Mouse (Mus musculus) CH12.LX (cell line): ENCODE measurements around the gene Eif4g3. TPM values are rescaled to one million over a fixed set of nuclear protein-coding genes. Genes with fewer than 3 reads are reported as not detected.

Experiments used
- DNase-seq: peaks from one replicate; pipeline ENCODE4 v3.0.0-alpha.2; 2013; ENCODE audit errors: extremely low read depth
- H3K27ac ChIP-seq: 2 replicates; pipeline ENCODE4 v1.5.1; 2012; ENCODE audit warnings: low read depth, mild to moderate bottlenecking, control low read depth, moderate library complexity; ENCODE audit not compliant: insufficient read depth
- H3K27me3 ChIP-seq: replicated peaks from 2 replicates; pipeline ENCODE3; 2012; ENCODE audit warnings: inconsistent platforms
- H3K36me3 ChIP-seq, 2 experiments: replicated peaks in 1 of 2; 2 replicates each; pipeline versions ENCODE3 to v1.6.1; 2012; ENCODE audit warnings: inconsistent platforms in 1 of 2, low read length in 1 of 2, mild to moderate bottlenecking in 1 of 2, mixed read lengths in 1 of 2, moderate library complexity in 1 of 2; ENCODE audit not compliant: control insufficient read depth in 1 of 2, insufficient read depth in 1 of 2
- H3K4me1 ChIP-seq, 2 experiments: 2 replicates each; pipeline ENCODE4 v1.6.1; 2012; ENCODE audit warnings: inconsistent platforms in 1 of 2, moderate library complexity in 1 of 2; ENCODE audit not compliant: insufficient read depth in 2 of 2, control insufficient read depth in 1 of 2
- H3K4me2 ChIP-seq: 2 replicates; pipeline ENCODE4 v1.6.1; 2012; ENCODE audit warnings: low read depth, mild to moderate bottlenecking, control low read depth; ENCODE audit not compliant: poor library complexity, insufficient read depth, severe bottlenecking
- H3K4me3 ChIP-seq, 3 experiments: fragments of 150-350 bp in 1 of 3; sonication (generic) in 1 of 3; replicated peaks in 1 of 3; 2 replicates each; pipeline versions ENCODE3 to v1.5.1; 2011 to 2012; ENCODE audit warnings: low read depth in 2 of 3, low read length in 2 of 3, mild to moderate bottlenecking in 2 of 3, moderate library complexity in 2 of 3, control low read depth in 1 of 3, improper control_type of control experiment in 1 of 3, inconsistent platforms in 1 of 3, mixed read lengths in 1 of 3; ENCODE audit not compliant: poor library complexity in 1 of 3
- H3K79me2 ChIP-seq: replicated peaks from 2 replicates; pipeline ENCODE4 v1.6.1; 2012; ENCODE audit warnings: mild to moderate bottlenecking, moderate library complexity; ENCODE audit not compliant: control insufficient read depth, poor library complexity, insufficient read depth, severe bottlenecking; ENCODE audit errors: extremely low read depth
- H3K9ac ChIP-seq: 2 replicates; pipeline ENCODE4 v1.6.1; 2012; ENCODE audit warnings: low read depth, mild to moderate bottlenecking, control low read depth, moderate library complexity; ENCODE audit not compliant: insufficient read depth
- H3K9me3 ChIP-seq: replicated peaks from 2 replicates; pipeline ENCODE3; 2012; ENCODE audit warnings: low read length, inconsistent platforms, mixed read lengths
- CHD1 ChIP-seq: IDR thresholded peaks from 2 replicates; pipeline ENCODE4 v1.6.1; 2012; ENCODE audit warnings: low read depth, low read length, improper control_type of control experiment, inconsistent platforms
- CHD2 ChIP-seq: IDR thresholded peaks from 2 replicates; pipeline ENCODE4 v1.6.1; 2011; ENCODE audit warnings: low read length, improper control_type of control experiment
- CTCF ChIP-seq, 2 experiments: IDR thresholded peaks in 1 of 2; conservative IDR thresholded peaks in 1 of 2; 2 replicates each; pipeline ENCODE4 v1.5.1; 2011 to 2012; ENCODE audit warnings: low read depth in 2 of 2, low read length in 2 of 2, improper control_type of control experiment in 1 of 2, inconsistent platforms in 1 of 2, mild to moderate bottlenecking in 1 of 2, moderate library complexity in 1 of 2
- ETS1 ChIP-seq: conservative IDR thresholded peaks from 2 replicates; pipeline ENCODE4 v1.6.1; 2012; ENCODE audit warnings: low read depth, mild to moderate bottlenecking, inconsistent platforms, low read length, improper control_type of control experiment, moderate library complexity
- IRF4 ChIP-seq: IDR thresholded peaks from 2 replicates; pipeline ENCODE4 v1.6.1; 2014; ENCODE audit warnings: low read depth, mild to moderate bottlenecking, inconsistent platforms, low read length, improper control_type of control experiment
- JUN ChIP-seq: IDR thresholded peaks from 2 replicates; pipeline ENCODE4 v1.6.1; 2011; ENCODE audit warnings: low read depth, mild to moderate bottlenecking, low read length, improper control_type of control experiment, moderate library complexity; ENCODE audit not compliant: insufficient read depth
- KAT2A ChIP-seq: IDR thresholded peaks from 2 replicates; pipeline ENCODE4 v1.6.1; 2012; ENCODE audit warnings: low read length, improper control_type of control experiment, inconsistent platforms; ENCODE audit not compliant: insufficient replicate concordance
- MEF2A ChIP-seq: IDR thresholded peaks from 2 replicates; pipeline ENCODE4 v1.6.1; 2014; ENCODE audit warnings: low read depth, mild to moderate bottlenecking, inconsistent platforms, low read length, improper control_type of control experiment, borderline replicate concordance
- MYC ChIP-seq: IDR thresholded peaks from 2 replicates; pipeline ENCODE4 v1.6.1; 2011; ENCODE audit warnings: low read depth, mild to moderate bottlenecking, improper control_type of control experiment, low read length
- NELFE ChIP-seq: IDR thresholded peaks from 2 replicates; pipeline ENCODE4 v1.6.1; 2011; ENCODE audit warnings: low read depth, low read length, improper control_type of control experiment
- NRF1 ChIP-seq: IDR thresholded peaks from 2 replicates; pipeline ENCODE4 v1.6.1; 2014; ENCODE audit warnings: low read depth, mild to moderate bottlenecking, inconsistent platforms, low read length, improper control_type of control experiment, moderate library complexity
- POLR2AphosphoS2 ChIP-seq: IDR thresholded peaks from 2 replicates; pipeline ENCODE4 v1.6.1; 2011; ENCODE audit warnings: low read depth, low read length, improper control_type of control experiment
- RCOR1 ChIP-seq: conservative IDR thresholded peaks from 2 replicates; pipeline ENCODE4 v1.6.1; 2012; ENCODE audit warnings: low read depth, mild to moderate bottlenecking, inconsistent platforms, low read length, improper control_type of control experiment
- SIN3A ChIP-seq: IDR thresholded peaks from 2 replicates; pipeline ENCODE4 v1.6.1; 2012; ENCODE audit warnings: low read length, improper control_type of control experiment, inconsistent platforms
- SMC3 ChIP-seq: IDR thresholded peaks from 2 replicates; pipeline ENCODE4 v1.6.1; 2011; ENCODE audit warnings: low read depth, low read length, improper control_type of control experiment
- TCF12 ChIP-seq: IDR thresholded peaks from 2 replicates; pipeline ENCODE4 v1.6.1; 2014; ENCODE audit warnings: low read depth, mild to moderate bottlenecking, inconsistent platforms, low read length, improper control_type of control experiment
- UBTF ChIP-seq: IDR thresholded peaks from 2 replicates; pipeline ENCODE4 v1.6.1; 2012; ENCODE audit warnings: low read depth, mild to moderate bottlenecking, inconsistent platforms, low read length, improper control_type of control experiment, moderate library complexity
- ZC3H11A ChIP-seq: IDR thresholded peaks from 2 replicates; pipeline ENCODE4 v1.6.1; 2012; ENCODE audit warnings: low read depth, mild to moderate bottlenecking, inconsistent platforms, low read length, improper control_type of control experiment
- ZKSCAN1 ChIP-seq: IDR thresholded peaks from 2 replicates; pipeline ENCODE4 v1.6.1; 2012; ENCODE audit warnings: low read depth, inconsistent platforms, low read length, improper control_type of control experiment, borderline replicate concordance
- ZMIZ1 ChIP-seq: IDR thresholded peaks from 2 replicates; pipeline ENCODE4 v1.6.1; 2012; ENCODE audit warnings: low read depth, mild to moderate bottlenecking, inconsistent platforms, low read length, improper control_type of control experiment
- dilution Hi-C: fragments of 300-500 bp; cut with MboI; formaldehyde crosslinking; loops from 2 replicates; pipeline ENCODE4 v1.14.3; 2020; ENCODE audit warnings: low sequenced_read_pairs; ENCODE audit not compliant: extremely low pct_unique_long_range_greater_than_20kb, extremely low pct_ligation_motif_present
- in situ Hi-C: fragments of 300-500 bp; cut with MboI; formaldehyde crosslinking; loops from 3 replicates; pipeline ENCODE4 v1.14.3; 2019; ENCODE audit warnings: low sequenced_read_pairs, low pct_ligation_motif_present, low pct_unique_long_range_greater_than_20kb, mixed read lengths
- polyA plus RNA-seq: library from polyadenylated mRNA; unstranded; fragments of >175 nt; gene quantifications from 2 replicates; pipeline ENCODE4 v1.2.1, GENCODE M21; 2012; ENCODE audit warnings: low read depth; ENCODE audit not compliant: insufficient read length
- total RNA-seq, 2 experiments: library from RNA; depleted of rRNA; stranded (reverse); fragments of 300-350 nt in 1 of 2; fragments of >200 nt in 1 of 2; gene quantifications; 2 replicates each; pipeline ENCODE4 v1.2.3; 2012 to 2014

The Eif4g3 gene
- total and polyA plus RNA-seq, 3 experiments: 10.8 to 47.2 (median 24.0) TPM

DNA sequence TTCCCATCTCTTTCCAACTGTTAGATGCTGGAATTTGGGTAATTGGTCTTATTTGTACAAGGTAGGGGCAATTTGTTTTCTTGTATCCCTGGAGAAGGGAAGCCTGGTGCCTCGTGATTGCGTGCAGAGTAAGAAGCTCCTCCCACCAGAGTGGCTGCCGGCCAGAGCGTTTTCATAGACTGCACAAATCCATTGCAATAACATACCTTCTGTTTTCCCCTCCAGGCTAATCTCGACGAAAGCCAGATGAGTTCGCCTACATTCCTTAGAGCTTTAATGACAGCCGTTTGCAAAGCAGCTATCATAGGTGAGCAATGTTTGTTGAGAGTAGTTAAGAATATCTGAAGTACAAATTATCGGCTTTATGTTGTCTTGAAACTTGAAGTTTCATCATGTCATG lies 208.9 kb downstream of the Eif4g3 start:
- Histone ChIP-seq H3K4me3 (no peak overlapping the region), H3K27me3 (no peaks in the 10 kb centered on the region), H3K4me2 (no peak overlapping the region), H3K9ac (no peak overlapping the region), H3K36me3 (peaks cover 60 to 88% of the 10 kb centered on the region in 2 experiments), H3K27ac (no peak overlapping the region), H3K79me2 (no peaks in the 10 kb centered on the region), H3K9me3 (no peaks in the 10 kb centered on the region), H3K4me1 (peaks cover 0 to 2% of the 10 kb centered on the region in 2 experiments; a peak in 1 of 4 replicates)
- DNase-seq: no peak
- in situ Hi-C loops: no loop called here
- dilution Hi-C loops: no loop called here
- no peak for TF ChIP-seq ETS1
- TF ChIP-seq ZC3H11A: no peak
- no peak for TF ChIP-seq ZKSCAN1
- no peak for TF ChIP-seq SIN3A
- no peak for TF ChIP-seq JUN
- no peak for TF ChIP-seq ZMIZ1
- TF ChIP-seq MEF2A: no peak
- TF ChIP-seq NRF1: no peak
- TF ChIP-seq UBTF: no peak
- no peak for TF ChIP-seq IRF4
- TF ChIP-seq RCOR1: no peak
- TF ChIP-seq SMC3: no peak
- no peak for TF ChIP-seq POLR2AphosphoS2

DNA sequence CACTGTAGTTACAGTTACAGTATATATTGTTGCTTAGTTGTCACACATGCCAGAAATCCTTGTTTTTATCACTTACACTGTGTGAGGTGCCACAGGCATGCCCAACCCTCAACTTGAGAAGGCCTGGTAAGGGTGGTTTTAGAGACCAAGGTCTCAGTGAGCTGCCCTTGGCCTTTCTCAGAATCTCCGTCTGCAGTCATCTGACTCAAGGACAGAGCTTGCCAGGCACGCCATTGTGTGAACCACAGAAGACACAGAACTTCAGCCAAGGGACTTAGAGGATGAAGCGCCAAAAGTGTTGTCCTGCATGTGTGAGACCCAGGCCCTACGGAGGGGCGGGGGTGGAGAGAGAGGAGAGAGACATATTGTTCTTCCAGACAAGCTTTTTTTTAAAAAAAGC lies 217.3 kb downstream of the Eif4g3 start:
- H3K9me3 ChIP-seq: no peaks in the 10 kb centered on the region
- in situ Hi-C loops (no loop called here), dilution Hi-C loops (no loop called here)
- H3K27ac ChIP-seq: no peak overlapping the region
- H3K79me2 ChIP-seq: no peaks in the 10 kb centered on the region
- H3K27me3 ChIP-seq: no peaks in the 10 kb centered on the region
- H3K9ac ChIP-seq: no peak overlapping the region
- no peak overlapping the region for H3K4me2 ChIP-seq
- no peaks in the 10 kb centered on the region for H3K4me1 ChIP-seq
- no peak overlapping the region for H3K4me3 ChIP-seq
- TF ChIP-seq TCF12 (no peak), SIN3A (no peak), CHD1 (no peak), CHD2 (no peak), MYC (no peak), CTCF (conservative IDR thresholded peaks at IDR 0.05 in 1 of 2, IDR thresholded peaks at IDR 0.05 in 1 of 2; ENCODE audit: low read depth in 2 of 2, low read length in 2 of 2) (no peak), KAT2A (no peak), NELFE (no peak), ZKSCAN1 (no peak), MEF2A (no peak)
- peaks cover 26 to 46% of the 10 kb centered on the region in 2 experiments for H3K36me3 ChIP-seq
- no peak for DNase-seq
